Mouse (Mus musculus): ENCODE measurements around the gene Sfxn2. TPM values are rescaled to one million over a fixed set of nuclear protein-coding genes. Genes with fewer than 3 reads are reported as not detected.

Sfxn2 gene
- polyA plus RNA-seq, 1 experiment: 5.5 TPM

GRCm38 (mm10) chr19:46598187-46598586 lies 25.0 kb downstream of the Sfxn2 start:
- H3K4me1 ChIP-seq (ENCODE audit: control insufficient read depth, insufficient read depth, low read length): peaks cover 1% of the 10 kb centered on the region; the same call in 1 of the 2 replicates
- TF ChIP-seq POLR2A (IDR thresholded peaks at IDR 0.05; ENCODE audit: extremely low read depth, insufficient read depth, low read length) (no peak), CTCF (IDR thresholded peaks at IDR 0.05; ENCODE audit: extremely low read depth, insufficient read depth, low read length) (no peak)
- no peak overlapping the region for H3K27ac ChIP-seq (ENCODE audit: insufficient read depth, low read length)
- H3K4me3 ChIP-seq (ENCODE audit: insufficient read depth, low read length): no peak overlapping the region

- TF ChIP-seq POLR2A (IDR thresholded peaks at IDR 0.05; ENCODE audit: extremely low read depth, insufficient read depth, low read length): peak; percentile 56; the same call in 1 of the 2 replicates
- no peak for TF ChIP-seq CTCF (IDR thresholded peaks at IDR 0.05; ENCODE audit: extremely low read depth, insufficient read depth, low read length)
- peak within 1 kb of the TSS; percentile 82 for H3K4me3 ChIP-seq (ENCODE audit: insufficient read depth, low read length)
- H3K27ac ChIP-seq (ENCODE audit: insufficient read depth, low read length): no peak within 1 kb of the TSS
- peaks cover 1% of the 10 kb centered on the region; the same call in 1 of the 2 replicates for H3K4me1 ChIP-seq (ENCODE audit: control insufficient read depth, insufficient read depth, low read length)
These were observed 25.6 kb downstream of the Sfxn2 start, which contains the start of gene Wbp1l for GRCm38 (mm10) chr19:46598720-46599252. Gene Wbp1l (plus strand): TSS chr19:46599084.

GRCm38 (mm10) chr19:46599375-46600256 lies 26.5 kb downstream of the Sfxn2 start:
- Histone ChIP-seq H3K4me1 (ENCODE audit: control insufficient read depth, insufficient read depth, low read length) (peaks cover 1% of the 10 kb centered on the region; the same call in 1 of the 2 replicates), H3K4me3 (ENCODE audit: insufficient read depth, low read length) (peak overlapping the region; percentile 82), H3K27ac (ENCODE audit: insufficient read depth, low read length) (no peak overlapping the region)
- TF ChIP-seq POLR2A (IDR thresholded peaks at IDR 0.05; ENCODE audit: extremely low read depth, insufficient read depth, low read length) (no peak), CTCF (IDR thresholded peaks at IDR 0.05; ENCODE audit: extremely low read depth, insufficient read depth, low read length) (no peak)

GRCm38 (mm10) chr19:46600371-46600770 lies 27.2 kb downstream of the Sfxn2 start:
- peaks cover 1% of the 10 kb centered on the region; the same call in 1 of the 2 replicates for H3K4me1 ChIP-seq (ENCODE audit: control insufficient read depth, insufficient read depth, low read length)
- no peak for TF ChIP-seq POLR2A (IDR thresholded peaks at IDR 0.05; ENCODE audit: extremely low read depth, insufficient read depth, low read length)
- no peak for TF ChIP-seq CTCF (IDR thresholded peaks at IDR 0.05; ENCODE audit: extremely low read depth, insufficient read depth, low read length)
- no peak overlapping the region for H3K27ac ChIP-seq (ENCODE audit: insufficient read depth, low read length)
- H3K4me3 ChIP-seq (ENCODE audit: insufficient read depth, low read length): peak overlapping the region; percentile 82; the same call in 1 of the 2 replicates

- Histone ChIP-seq H3K4me1 (ENCODE audit: control insufficient read depth, insufficient read depth, low read length) (peaks cover 1% of the 10 kb centered on the region; the same call in 1 of the 2 replicates), H3K27ac (ENCODE audit: insufficient read depth, low read length) (no peak overlapping the region), H3K4me3 (ENCODE audit: insufficient read depth, low read length) (no peak overlapping the region)
- TF ChIP-seq CTCF (IDR thresholded peaks at IDR 0.05; ENCODE audit: extremely low read depth, insufficient read depth, low read length) (no peak), POLR2A (IDR thresholded peaks at IDR 0.05; ENCODE audit: extremely low read depth, insufficient read depth, low read length) (no peak)
These were observed 28.3 kb downstream of the Sfxn2 start for GRCm38 (mm10) chr19:46601491-46601890.

GRCm38 (mm10) chr19:46602406-46602805 lies 29.2 kb downstream of the Sfxn2 start:
- no peak overlapping the region for H3K27ac ChIP-seq (ENCODE audit: insufficient read depth, low read length)
- TF ChIP-seq POLR2A (IDR thresholded peaks at IDR 0.05; ENCODE audit: extremely low read depth, insufficient read depth, low read length) (no peak), CTCF (IDR thresholded peaks at IDR 0.05; ENCODE audit: extremely low read depth, insufficient read depth, low read length) (no peak)

GRCm38 (mm10) chr19:46606718-46607117 lies 33.6 kb downstream of the Sfxn2 start:
- Histone ChIP-seq H3K27ac (ENCODE audit: insufficient read depth, low read length) (no peak overlapping the region), H3K4me3 (ENCODE audit: insufficient read depth, low read length) (no peak overlapping the region), H3K4me1 (ENCODE audit: control insufficient read depth, insufficient read depth, low read length) (no peaks in the 10 kb centered on the region; the same call in 1 of the 2 replicates)
- no peak for TF ChIP-seq CTCF (IDR thresholded peaks at IDR 0.05; ENCODE audit: extremely low read depth, insufficient read depth, low read length)
- no peak for TF ChIP-seq POLR2A (IDR thresholded peaks at IDR 0.05; ENCODE audit: extremely low read depth, insufficient read depth, low read length)

More at GRCm38 (mm10) chr19:46602406-46602805, 29.2 kb downstream of the Sfxn2 start:
- Histone ChIP-seq H3K4me1 (ENCODE audit: control insufficient read depth, insufficient read depth, low read length) (peaks cover 1% of the 10 kb centered on the region; the same call in 1 of the 2 replicates), H3K4me3 (ENCODE audit: insufficient read depth, low read length) (no peak overlapping the region)

GRCm38 (mm10) chr19:46607424-46607823 lies 34.3 kb downstream of the Sfxn2 start:
- no peak overlapping the region for H3K4me3 ChIP-seq (ENCODE audit: insufficient read depth, low read length)
- no peaks in the 10 kb centered on the region; the same call in 1 of the 2 replicates for H3K4me1 ChIP-seq (ENCODE audit: control insufficient read depth, insufficient read depth, low read length)
- no peak overlapping the region for H3K27ac ChIP-seq (ENCODE audit: insufficient read depth, low read length)
- no peak for TF ChIP-seq POLR2A (IDR thresholded peaks at IDR 0.05; ENCODE audit: extremely low read depth, insufficient read depth, low read length)
- peak; percentile 66 for TF ChIP-seq CTCF (IDR thresholded peaks at IDR 0.05; ENCODE audit: extremely low read depth, insufficient read depth, low read length)

GRCm38 (mm10) chr19:46608158-46608557 lies 35.0 kb downstream of the Sfxn2 start:
- Histone ChIP-seq H3K4me3 (ENCODE audit: insufficient read depth, low read length) (no peak overlapping the region), H3K27ac (ENCODE audit: insufficient read depth, low read length) (no peak overlapping the region), H3K4me1 (ENCODE audit: control insufficient read depth, insufficient read depth, low read length) (no peaks in the 10 kb centered on the region; the same call in 1 of the 2 replicates)
- TF ChIP-seq POLR2A (IDR thresholded peaks at IDR 0.05; ENCODE audit: extremely low read depth, insufficient read depth, low read length) (no peak), CTCF (IDR thresholded peaks at IDR 0.05; ENCODE audit: extremely low read depth, insufficient read depth, low read length) (no peak)

Data from cortical plate, adult 2 months (tissue).